Mouse (Mus musculus): ENCODE measurements around the gene Lsm7.

DNA sequence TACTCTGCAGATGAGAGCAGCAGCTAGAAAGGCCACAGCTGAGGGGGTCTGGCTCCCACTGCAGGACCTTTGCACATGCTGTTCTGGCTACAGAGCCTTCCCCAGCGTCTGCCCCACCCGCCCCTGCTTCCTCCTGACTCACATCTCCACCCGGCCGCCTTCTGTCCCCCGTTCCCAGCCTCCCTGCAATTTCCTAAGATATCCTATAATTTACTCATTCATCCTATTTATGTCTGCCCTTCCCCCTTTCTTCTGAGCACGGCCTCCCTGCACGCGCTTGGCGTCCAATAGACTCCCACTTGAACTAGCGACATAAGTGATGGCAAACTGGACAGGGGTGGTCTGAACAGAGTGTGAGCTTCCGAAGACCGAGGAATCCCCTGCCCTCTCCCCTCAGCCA is 9.3 kb downstream of the Lsm7 start:
- TF ChIP-seq POLR2A (IDR thresholded peaks at IDR 0.05; ENCODE audit: insufficient read length, low read depth) = no peak
- TF ChIP-seq E2F4 (IDR thresholded peaks at IDR 0.05; ENCODE audit: insufficient read depth) = no peak
- TF ChIP-seq POLR2AphosphoS2 (IDR thresholded peaks at IDR 0.05; ENCODE audit: insufficient read length, low read depth) = no peak
- no peak for TF ChIP-seq MYOG (IDR thresholded peaks at IDR 0.05; ENCODE audit: control insufficient read depth in 1 of 3, insufficient read depth in 1 of 3, insufficient read length in 2 of 3, low read depth in 2 of 3)
- TF ChIP-seq MAX (IDR thresholded peaks at IDR 0.05; ENCODE audit: low read depth) = no peak
- no peak for TF ChIP-seq MYOD1 (IDR thresholded peaks at IDR 0.05; ENCODE audit: control insufficient read depth in 1 of 3, insufficient read length in 2 of 3, low read depth in 2 of 3)
- TF ChIP-seq REST (IDR thresholded peaks at IDR 0.05; ENCODE audit: insufficient read depth, insufficient read length) = no peak
- no peak for TF ChIP-seq CEBPB (IDR thresholded peaks at IDR 0.05; ENCODE audit: insufficient read depth, poor library complexity, severe bottlenecking)
- no peak for TF ChIP-seq SRF (IDR thresholded peaks at IDR 0.05; ENCODE audit: control insufficient read depth, insufficient read length, low read depth)
- TF ChIP-seq USF1 (IDR thresholded peaks at IDR 0.05; ENCODE audit: low read depth) = no peak
